Mouse (Mus musculus) myocyte (in vitro differentiated cells): ENCODE measurements around the gene Cdc34. TPM values are rescaled to one million over a fixed set of nuclear protein-coding genes. Genes with fewer than 3 reads are reported as not detected.

Experiments
- H3K27me3 ChIP-seq: one replicate; pipeline ENCODE4 v1.6.1; 2011; ENCODE audit not compliant: control insufficient read depth, insufficient read depth, insufficient read length
- H3K36me3 ChIP-seq: one replicate; pipeline ENCODE4 v1.6.1; 2011; ENCODE audit not compliant: control insufficient read depth, insufficient read depth
- H3K4me2 ChIP-seq: one replicate; pipeline ENCODE4 v1.6.1; 2011; ENCODE audit warnings: low read depth, control low read depth
- H3K4me3 ChIP-seq: one replicate; pipeline ENCODE4 v1.5.1; 2011; ENCODE audit warnings: mild to moderate bottlenecking, control low read depth, moderate library complexity
- H3K79me2 ChIP-seq: one replicate; pipeline ENCODE4 v1.6.1; 2011; ENCODE audit not compliant: control insufficient read depth, insufficient read depth
- H3ac ChIP-seq: one replicate; pipeline ENCODE4 v1.6.1; 2011; ENCODE audit not compliant: control insufficient read depth, insufficient read length
- CEBPB ChIP-seq: IDR thresholded peaks from 2 replicates; pipeline ENCODE4 v1.6.1; 2011; ENCODE audit warnings: mild to moderate bottlenecking, moderate library complexity; ENCODE audit not compliant: poor library complexity, insufficient read depth, severe bottlenecking
- E2F4 ChIP-seq: IDR thresholded peaks from one replicate; pipeline ENCODE4 v1.6.1; 2011; ENCODE audit warnings: mild to moderate bottlenecking, control low read depth, moderate library complexity; ENCODE audit not compliant: insufficient read depth
- MAX ChIP-seq: IDR thresholded peaks from one replicate; pipeline ENCODE4 v1.6.1; 2011; ENCODE audit warnings: low read depth, mild to moderate bottlenecking, control low read depth
- MYOD1 ChIP-seq, 3 experiments: IDR thresholded peaks; one replicate each; pipeline ENCODE4 v1.6.1; 2011; ENCODE audit warnings: control low read depth in 2 of 3, low read depth in 2 of 3, mild to moderate bottlenecking in 2 of 3, moderate library complexity in 1 of 3; ENCODE audit not compliant: insufficient read length in 2 of 3, control insufficient read depth in 1 of 3
- MYOG ChIP-seq, 3 experiments: IDR thresholded peaks; one replicate each; pipeline ENCODE4 v1.6.1; 2011; ENCODE audit warnings: control low read depth in 2 of 3, low read depth in 2 of 3, mild to moderate bottlenecking in 2 of 3; ENCODE audit not compliant: insufficient read length in 2 of 3, control insufficient read depth in 1 of 3, insufficient read depth in 1 of 3
- POLR2A ChIP-seq: IDR thresholded peaks from one replicate; pipeline ENCODE4 v1.6.1; 2011; ENCODE audit warnings: low read depth, mild to moderate bottlenecking, control low read depth, moderate library complexity; ENCODE audit not compliant: insufficient read length
- POLR2AphosphoS2 ChIP-seq: IDR thresholded peaks from one replicate; pipeline ENCODE4 v1.6.1; 2011; ENCODE audit warnings: low read depth, control low read depth; ENCODE audit not compliant: insufficient read length
- REST ChIP-seq: IDR thresholded peaks from one replicate; pipeline ENCODE4 v1.6.1; 2011; ENCODE audit warnings: mild to moderate bottlenecking, control low read depth, moderate library complexity; ENCODE audit not compliant: insufficient read depth, insufficient read length
- SRF ChIP-seq: IDR thresholded peaks from one replicate; pipeline ENCODE4 v1.6.1; 2011; ENCODE audit warnings: low read depth; ENCODE audit not compliant: control insufficient read depth, insufficient read length
- TCF12 ChIP-seq: IDR thresholded peaks from one replicate; pipeline ENCODE4 v1.6.1; 2011; ENCODE audit warnings: mild to moderate bottlenecking, control low read depth; ENCODE audit not compliant: poor library complexity, insufficient read depth, severe bottlenecking
- TCF3 ChIP-seq: IDR thresholded peaks from one replicate; pipeline ENCODE4 v1.6.1; 2011; ENCODE audit warnings: low read depth, control low read depth; ENCODE audit not compliant: insufficient read length
- USF1 ChIP-seq: IDR thresholded peaks from one replicate; pipeline ENCODE4 v1.6.1; 2011; ENCODE audit warnings: low read depth, mild to moderate bottlenecking, control low read depth, moderate library complexity
- polyA plus RNA-seq: library from polyadenylated mRNA; unstranded; fragments of >200 nt; fragmentation: generic; extraction: Trizol; gene quantifications from one replicate; pipeline ENCODE4 v1.2.1, GENCODE M21; 2012; ENCODE audit warnings: missing spikeins

The Cdc34 gene
- polyA plus RNA-seq, 1 experiment: 299 TPM

GRCm38 (mm10) chr10:79695231-79696128, 13.5 kb downstream of the Cdc34 start:
- TF ChIP-seq MYOD1 (IDR thresholded peaks at IDR 0.05; ENCODE audit: control insufficient read depth in 1 of 3, insufficient read length in 2 of 3, low read depth in 2 of 3) (peak in 1 of 3 experiments; percentile 4), REST (no peak), POLR2A (no peak), POLR2AphosphoS2 (peak; percentile 15), MAX (no peak), USF1 (no peak)
- Histone ChIP-seq H3ac (no peak overlapping the region), H3K36me3 (no peaks in the 10 kb centered on the region), H3K79me2 (no peaks in the 10 kb centered on the region), H3K4me2 (no peak overlapping the region), H3K4me3 (no peak overlapping the region), H3K27me3 (no peaks in the 10 kb centered on the region)

- no peaks in the 10 kb centered on the region for H3K36me3 ChIP-seq
- no peak overlapping the region for H3K4me2 ChIP-seq
- no peak overlapping the region for H3K4me3 ChIP-seq
- no peaks in the 10 kb centered on the region for H3K79me2 ChIP-seq
- no peaks in the 10 kb centered on the region for H3K27me3 ChIP-seq
- H3ac ChIP-seq: no peak overlapping the region
- TF ChIP-seq SRF (no peak), TCF3 (no peak), TCF12 (no peak), POLR2A (no peak), MYOD1 (IDR thresholded peaks at IDR 0.05; ENCODE audit: control insufficient read depth in 1 of 3, insufficient read length in 2 of 3, low read depth in 2 of 3) (no peak), CEBPB (no peak), REST (no peak), MYOG (IDR thresholded peaks at IDR 0.05; ENCODE audit: control insufficient read depth in 1 of 3, insufficient read depth in 1 of 3, insufficient read length in 2 of 3, low read depth in 2 of 3) (no peak), E2F4 (no peak), MAX (no peak), POLR2AphosphoS2 (no peak), USF1 (no peak)
These were observed 14.2 kb downstream of the Cdc34 start for GRCm38 (mm10) chr10:79696129-79696651.

- Histone ChIP-seq H3K79me2 (no peaks in the 10 kb centered on the region), H3K4me3 (no peak overlapping the region), H3K4me2 (no peak overlapping the region), H3K27me3 (no peaks in the 10 kb centered on the region), H3K36me3 (no peaks in the 10 kb centered on the region), H3ac (no peak overlapping the region)
- peak in 2 of 3 experiments; percentile 4 to 55 for TF ChIP-seq MYOD1 (IDR thresholded peaks at IDR 0.05; ENCODE audit: control insufficient read depth in 1 of 3, insufficient read length in 2 of 3, low read depth in 2 of 3)
- TF ChIP-seq CEBPB: no peak
- TF ChIP-seq MYOG (IDR thresholded peaks at IDR 0.05; ENCODE audit: control insufficient read depth in 1 of 3, insufficient read depth in 1 of 3, insufficient read length in 2 of 3, low read depth in 2 of 3): peak in 2 of 3 experiments; percentile 8 to 52
These were observed 15.9 kb downstream of the Cdc34 start for GRCm38 (mm10) chr10:79697916-79698315.

- TF ChIP-seq MAX (no peak), MYOG (IDR thresholded peaks at IDR 0.05; ENCODE audit: control insufficient read depth in 1 of 3, insufficient read depth in 1 of 3, insufficient read length in 2 of 3, low read depth in 2 of 3) (no peak), TCF3 (no peak), MYOD1 (IDR thresholded peaks at IDR 0.05; ENCODE audit: control insufficient read depth in 1 of 3, insufficient read length in 2 of 3, low read depth in 2 of 3) (no peak), CEBPB (no peak), USF1 (no peak), REST (no peak), SRF (no peak), POLR2A (no peak), POLR2AphosphoS2 (no peak), TCF12 (no peak), E2F4 (no peak)
- no peak overlapping the region for H3ac ChIP-seq
- H3K27me3 ChIP-seq: no peaks in the 10 kb centered on the region
- H3K4me2 ChIP-seq: no peak overlapping the region
- no peaks in the 10 kb centered on the region for H3K79me2 ChIP-seq
- H3K4me3 ChIP-seq: no peak overlapping the region
- H3K36me3 ChIP-seq: no peaks in the 10 kb centered on the region
These were observed 16.5 kb downstream of the Cdc34 start for GRCm38 (mm10) chr10:79698459-79698858.

- TF ChIP-seq USF1 (no peak), TCF3 (no peak), TCF12 (no peak)
- H3K27me3 ChIP-seq: no peaks in the 10 kb centered on the region
- H3K36me3 ChIP-seq: no peaks in the 10 kb centered on the region
- peak overlapping the region; percentile 50 for H3K4me2 ChIP-seq
- no peak overlapping the region for H3ac ChIP-seq
- peaks cover 13% of the 10 kb centered on the region for H3K79me2 ChIP-seq
- no peak overlapping the region for H3K4me3 ChIP-seq
These were observed 18.7 kb downstream of the Cdc34 start for GRCm38 (mm10) chr10:79700676-79701075.
